Mouse (Mus musculus) mature B cell (primary cell): ENCODE results near the gene Adgrg3.

Experiments
- in situ Hi-C: fragments of 300-500 bp; cut with MboI; formaldehyde crosslinking; loops from 2 replicates; pipeline ENCODE4 v1.14.3; 2019

Adgrg3 gene

GRCm38 (mm10) chr8:94992996-94993724 lies 24.3 kb upstream of the Adgrg3 start:
- in situ Hi-C loops = no loop called here

GRCm38 (mm10) chr8:94994006-94994405 lies 23.5 kb upstream of the Adgrg3 start:
- in situ Hi-C loops = no loop called here

- in situ Hi-C loops = no loop called here
Measured at GRCm38 (mm10) chr8:94994510-94994909, 23.0 kb upstream of the Adgrg3 start.

DNA sequence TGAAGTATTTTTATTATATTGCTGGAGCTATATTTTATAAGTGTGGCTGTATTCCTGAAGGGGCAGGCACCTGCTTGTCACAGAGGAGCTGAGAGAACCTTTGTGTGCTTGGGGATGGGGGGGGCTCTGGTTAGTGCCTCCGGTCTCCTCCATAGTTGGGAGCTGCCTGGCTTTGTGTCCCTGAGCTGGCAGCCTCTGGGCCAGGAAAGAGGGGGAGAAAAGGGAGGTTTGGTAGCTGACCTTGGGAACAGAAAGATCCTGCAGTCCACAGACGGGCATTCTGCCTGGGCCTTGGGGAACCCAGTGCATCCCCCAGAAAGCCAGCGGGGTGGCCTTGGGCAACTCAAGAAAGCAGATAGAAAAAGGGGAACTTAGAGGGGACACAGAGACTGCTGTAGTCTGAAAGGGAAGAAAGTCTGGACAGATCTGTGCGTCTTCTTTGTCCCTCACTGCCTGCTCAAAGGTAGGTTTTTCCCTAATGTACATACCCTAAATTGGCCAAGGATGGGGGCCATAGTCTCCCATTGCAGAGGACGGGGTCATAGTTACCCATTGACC lies 22.1 kb upstream of the Adgrg3 start:
- in situ Hi-C loops = no loop called here

- in situ Hi-C loops = no loop called here
Measured at GRCm38 (mm10) chr8:94996037-94996436, 21.5 kb upstream of the Adgrg3 start.

DNA sequence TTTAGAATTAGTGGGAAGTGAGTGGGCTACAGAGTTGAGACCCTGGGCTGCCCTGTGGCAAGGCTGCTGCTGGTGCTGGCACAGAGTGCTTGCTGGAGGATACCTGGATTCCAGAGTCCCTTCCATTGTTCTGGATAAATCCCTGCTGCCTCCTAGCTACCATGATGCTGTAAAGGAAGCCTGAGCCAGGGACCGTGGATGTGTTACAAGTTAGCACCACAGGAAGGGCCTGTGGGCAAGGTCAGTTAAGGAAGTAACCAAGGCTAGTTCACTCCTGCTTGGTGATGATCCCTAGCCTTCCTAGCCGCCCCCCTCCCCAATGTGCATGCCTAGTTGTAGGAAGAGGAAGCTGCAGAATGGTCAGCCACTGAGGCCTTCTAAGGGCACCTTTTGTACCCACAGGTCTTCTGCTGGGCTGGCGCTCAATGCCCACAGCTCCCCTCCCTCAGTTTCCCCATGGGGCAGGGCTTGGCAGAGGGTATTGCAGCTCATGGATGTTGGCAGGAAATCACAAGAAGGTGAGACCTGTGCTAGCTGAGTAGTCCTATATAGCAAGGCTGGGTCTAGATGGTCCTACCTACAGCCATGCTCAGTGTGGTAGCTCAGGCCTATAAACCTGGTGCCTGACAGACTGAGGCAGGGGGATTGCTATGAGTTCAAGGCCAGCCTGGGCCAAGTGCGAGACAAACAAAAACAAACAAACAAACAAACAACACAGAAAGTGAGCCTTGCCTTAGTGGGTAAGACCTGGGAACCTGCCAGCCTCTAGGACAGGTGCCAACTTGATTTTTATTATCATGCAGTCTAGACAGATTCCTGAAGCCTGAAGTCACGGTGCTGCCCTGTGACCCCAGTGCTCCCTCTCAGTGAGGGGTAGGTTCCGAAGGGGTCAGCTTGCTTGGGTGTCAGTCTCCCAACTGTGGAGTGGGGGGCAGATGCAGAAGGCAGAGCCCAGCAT lies 20.3 kb upstream of the Adgrg3 start:
- in situ Hi-C loops = no loop called here

- in situ Hi-C loops = no loop called here
Measured at GRCm38 (mm10) chr8:94997857-94998243, 19.6 kb upstream of the Adgrg3 start.

- in situ Hi-C loops = no loop called here
Measured at GRCm38 (mm10) chr8:94998431-94998830, 19.1 kb upstream of the Adgrg3 start.

DNA sequence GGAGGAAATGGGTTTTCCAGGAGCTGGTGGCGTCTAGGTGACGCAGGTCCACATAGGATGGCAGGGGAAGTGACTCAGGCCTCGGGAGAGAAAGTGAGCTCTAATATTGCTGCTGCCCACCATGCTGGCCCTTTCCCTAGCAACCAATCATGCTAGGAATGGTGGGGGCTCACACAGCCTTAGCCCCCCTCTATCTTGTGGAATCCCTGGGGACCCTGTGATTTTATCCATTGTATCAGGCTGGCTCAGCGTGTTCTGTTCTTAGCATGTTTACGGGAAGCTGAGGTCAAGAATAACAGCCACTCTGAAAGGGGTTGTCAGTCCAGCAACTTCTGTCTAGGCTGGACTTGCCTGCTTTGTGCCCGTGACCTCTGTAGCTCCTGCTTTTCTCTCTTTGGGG lies 18.5 kb upstream of the Adgrg3 start:
- in situ Hi-C loops = no loop called here

GRCm38 (mm10) chr8:94999956-95000355 lies 17.5 kb upstream of the Adgrg3 start:
- in situ Hi-C loops = loop anchor here (5.0 kb wide), 1 partner anchor 48 kb away; no protein-coding TSS in a partner anchor

GRCm38 (mm10) chr8:95000684-95001083 lies 16.8 kb upstream of the Adgrg3 start:
- in situ Hi-C loops = loop anchor here (5.0 kb wide), 1 partner anchor 48 kb away; no protein-coding TSS in a partner anchor

DNA sequence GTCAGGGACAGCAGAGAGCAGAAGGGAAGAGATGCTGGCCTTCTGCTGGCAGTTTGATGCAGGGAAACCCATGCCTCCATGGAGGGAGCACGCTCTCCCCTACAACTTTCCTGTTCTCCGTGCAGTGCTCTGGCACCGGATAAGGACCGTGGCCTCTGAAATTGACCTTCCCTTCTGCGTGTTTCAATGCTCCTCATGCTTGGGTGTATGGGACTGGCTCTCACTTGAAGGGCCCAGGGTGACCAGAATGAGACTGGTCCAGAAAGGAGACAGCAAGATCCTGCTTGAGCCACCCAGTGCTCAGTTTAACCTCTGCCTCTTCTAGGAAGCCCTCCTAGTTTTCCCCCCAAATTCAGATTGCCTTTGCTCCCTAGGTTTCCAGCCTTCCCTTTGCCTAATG lies 16.3 kb upstream of the Adgrg3 start:
- in situ Hi-C loops = loop anchor here (5.0 kb wide), 1 partner anchor 49 kb away; no protein-coding TSS in a partner anchor

GRCm38 (mm10) chr8:95001655-95002054 lies 15.8 kb upstream of the Adgrg3 start:
- in situ Hi-C loops = loop anchor here (5.0 kb wide), 1 partner anchor 49 kb away; no protein-coding TSS in a partner anchor

DNA sequence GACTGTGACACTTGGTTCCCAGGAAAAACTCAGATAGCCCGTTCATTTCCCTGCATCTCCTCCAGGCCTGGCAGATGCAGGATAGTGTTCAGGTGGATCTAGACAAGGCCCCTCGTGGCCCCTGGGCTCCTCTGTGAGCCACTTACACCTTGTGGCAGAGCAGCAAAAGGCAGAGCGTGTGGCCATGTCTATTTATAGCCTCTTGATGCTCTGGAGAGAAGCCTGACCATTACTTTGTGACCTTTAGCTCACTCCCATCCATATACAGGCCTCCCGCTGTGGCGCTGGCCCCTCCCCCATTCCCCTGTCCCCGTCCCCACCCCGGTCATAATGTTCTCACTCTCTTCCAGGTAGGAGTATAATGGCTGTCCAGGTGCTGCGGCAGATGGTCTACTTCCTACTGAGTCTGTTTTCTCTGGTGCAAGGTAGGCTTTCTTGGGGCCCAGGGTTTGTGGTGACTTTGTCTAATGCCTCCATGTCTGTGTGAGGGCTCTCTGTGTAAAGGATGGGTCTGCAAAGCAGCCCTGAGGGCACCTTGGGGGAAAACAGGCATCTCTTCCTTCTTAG lies 15.3 kb upstream of the Adgrg3 start:
- in situ Hi-C loops = loop anchor here (5.0 kb wide), 1 partner anchor 50 kb away; no protein-coding TSS in a partner anchor

DNA sequence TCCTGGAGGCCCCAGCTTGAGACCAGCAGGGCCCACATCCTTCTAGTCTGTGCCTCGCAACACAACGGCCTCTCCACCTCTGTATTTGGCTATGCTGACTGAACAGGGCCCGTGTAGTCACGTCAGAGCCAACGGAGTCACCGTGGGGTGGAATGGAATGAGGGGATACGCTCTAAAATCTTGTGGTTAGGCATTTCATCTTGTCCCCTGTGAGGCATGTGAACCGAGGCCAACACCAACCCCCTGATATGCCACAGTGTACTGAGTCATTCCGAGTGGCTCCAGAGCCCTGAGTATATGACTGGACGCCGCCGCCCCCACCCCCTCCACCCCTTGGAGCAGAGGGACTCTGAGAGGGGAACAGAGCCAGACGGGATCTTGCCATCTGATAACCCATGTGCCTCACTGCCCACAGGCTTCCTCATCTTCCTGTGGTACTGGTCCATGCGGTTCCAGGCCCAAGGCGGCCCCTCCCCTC lies 5.0 kb upstream of the Adgrg3 start:
- in situ Hi-C loops = no loop called here

DNA sequence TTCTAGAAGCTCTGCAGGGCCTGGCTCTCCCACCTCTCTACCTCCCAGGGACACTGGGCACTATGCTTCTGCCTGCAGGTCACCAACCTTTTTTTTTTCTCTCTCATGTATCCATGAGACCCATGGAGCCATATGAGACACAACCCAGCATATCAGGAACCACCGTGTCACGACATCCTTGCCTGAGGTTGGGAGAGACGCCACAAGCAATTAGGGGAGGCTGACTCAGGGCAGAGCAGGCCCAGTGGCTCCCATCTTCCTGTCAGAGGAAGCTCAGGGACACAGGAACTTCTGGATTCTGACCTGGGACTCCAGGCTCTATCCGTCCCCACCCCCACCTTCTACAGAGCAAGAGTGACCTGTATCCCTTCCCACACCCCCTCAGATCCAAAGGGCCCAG lies 1.6 kb upstream of the Adgrg3 start:
- in situ Hi-C loops = no loop called here

GRCm38 (mm10) chr8:95016684-95017083 lies 808 bp upstream of the Adgrg3 start:
- in situ Hi-C loops = no loop called here

DNA sequence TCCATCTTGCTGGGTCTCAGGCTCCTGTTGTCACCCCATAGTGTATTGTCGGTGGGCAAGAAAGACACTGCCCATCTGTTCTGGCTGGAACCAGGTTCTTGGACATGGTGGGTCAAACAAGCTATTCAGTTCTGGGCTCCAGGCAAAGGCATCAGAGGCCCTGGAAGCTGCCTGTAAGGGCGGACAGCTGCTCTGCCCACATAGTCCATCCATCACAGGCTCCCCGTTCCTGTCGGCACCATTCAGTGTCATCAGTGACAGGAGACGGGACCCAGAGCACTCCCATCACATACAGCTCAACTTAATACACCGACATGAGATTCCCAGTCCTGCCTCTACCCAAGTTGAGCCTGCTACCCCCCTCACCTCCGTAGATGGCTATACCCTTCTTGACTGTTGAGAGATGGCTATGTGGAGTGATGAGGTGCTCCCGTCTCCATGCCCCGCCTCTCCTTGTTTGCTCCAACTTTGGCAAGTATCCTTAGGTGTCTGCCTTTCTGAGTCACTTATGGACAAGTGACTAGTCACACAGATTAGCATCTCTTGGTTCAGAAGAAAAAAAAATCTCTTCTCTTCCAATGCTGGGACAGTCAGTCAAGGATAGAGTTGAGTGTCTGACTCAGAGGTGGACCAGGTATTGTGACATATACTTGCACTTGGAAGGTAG lies 610 bp downstream of the Adgrg3 start:
- in situ Hi-C loops = no loop called here

DNA sequence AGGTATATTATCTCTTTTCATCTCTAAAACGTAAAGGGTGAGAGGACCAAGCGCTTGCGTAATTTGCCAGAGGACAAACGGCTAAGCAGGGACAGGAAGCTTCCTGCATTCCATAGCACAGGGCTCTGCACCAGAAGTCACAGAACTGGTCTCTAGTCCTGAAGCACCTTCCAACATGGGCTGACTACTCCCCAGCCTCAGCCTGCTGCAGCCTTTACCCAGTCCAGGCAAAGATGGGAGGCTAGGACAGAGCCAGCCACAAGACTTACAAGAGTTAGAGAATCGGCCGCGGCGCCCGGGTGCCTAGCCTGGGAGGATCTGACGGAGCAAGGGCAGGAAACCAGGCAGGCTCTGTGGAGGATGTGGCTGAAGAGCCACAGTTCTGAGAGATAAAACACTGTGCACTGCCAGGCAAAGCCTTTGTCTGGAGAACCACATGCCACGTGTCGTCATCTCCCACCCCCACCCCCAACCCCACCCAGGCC lies 2.8 kb downstream of the Adgrg3 start:
- in situ Hi-C loops = no loop called here

DNA sequence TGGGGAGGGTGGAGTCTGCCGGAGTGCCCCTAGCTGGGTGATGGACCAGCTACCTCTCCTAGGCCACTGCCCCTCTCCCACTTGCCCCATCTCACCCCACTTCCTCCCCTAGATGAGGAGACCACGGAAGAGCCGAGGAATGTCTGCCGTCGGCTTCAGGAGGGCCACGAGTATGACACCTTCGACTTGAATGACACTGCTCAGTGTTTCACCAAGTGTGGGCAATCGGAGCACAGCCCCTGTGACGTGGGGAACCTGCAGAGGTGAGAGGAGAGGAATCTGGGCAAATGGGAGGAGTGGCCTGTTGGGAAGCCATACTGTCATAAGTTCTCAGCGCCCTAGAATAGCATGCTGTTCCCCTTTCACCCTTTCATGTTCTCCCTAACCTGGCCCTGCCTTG lies 3.3 kb downstream of the Adgrg3 start:
- in situ Hi-C loops = no loop called here

DNA sequence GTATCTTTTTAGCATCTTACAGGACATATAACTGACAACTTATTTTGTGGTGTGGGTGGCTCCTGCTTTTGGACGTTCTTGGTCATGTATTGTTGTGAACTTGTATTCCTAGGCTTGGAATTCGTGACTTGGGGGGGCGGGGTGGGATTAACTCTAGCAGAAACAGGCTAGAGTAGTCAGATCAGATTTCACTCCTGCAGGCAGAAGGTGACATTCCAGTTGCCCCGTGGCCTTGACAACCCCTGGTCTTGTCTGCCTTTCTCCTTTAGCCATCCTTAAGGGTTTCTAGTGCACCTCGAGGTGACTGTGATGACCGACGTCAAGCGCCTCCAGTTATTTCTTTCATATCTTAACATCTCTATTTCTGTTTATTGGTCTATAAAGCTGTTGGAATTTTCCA lies 5.7 kb downstream of the Adgrg3 start:
- in situ Hi-C loops = no loop called here
